In genomic region chr1:177340232-177340631, GRCm38 (mm10) we compare ENCODE assay signal across 16 mouse cellular contexts.
"Had no signal": no experiment of that assay in that cellular context is flagged by ENCODE, and none has a peak within 500 bp of the region (broad histone marks: within the 10 kb centered on the region; RNA-seq: fewer than 3 reads in every experiment).

No protein-coding gene starts in this region.

- H3K4me3 ChIP-seq: layer of hippocampus, adult 2 months; limb, embryonic 12.5 days; liver, embryonic 13.5 days; lung, embryonic 15.5 days; midbrain, embryonic 12.5 days; myocyte; neural tube, embryonic 15.5 days had no signal

- H3K4me2 ChIP-seq: limb, embryonic 12.5 days; liver, embryonic 13.5 days; lung, embryonic 15.5 days; midbrain, embryonic 12.5 days; neural tube, embryonic 15.5 days had no signal

- ATAC-seq: intestine, postnatal 0 days had no signal

- DNase-seq: kidney, postnatal 4 days; liver; liver, embryonic 13.5 days; liver, postnatal 0 days; lung, postnatal 14 days; right cerebral cortex, adult 18-20 months; right cerebral cortex, postnatal 25 days; thymus, postnatal 36 days had no signal

- H3K36me3 ChIP-seq: limb, embryonic 12.5 days; liver, embryonic 13.5 days; lung, embryonic 15.5 days; midbrain, embryonic 12.5 days; neural tube, embryonic 15.5 days had no signal

- H3K9me3 ChIP-seq: limb, embryonic 12.5 days; liver, embryonic 13.5 days; lung, embryonic 15.5 days; midbrain, embryonic 12.5 days; neural tube, embryonic 15.5 days had no signal

- H3K27ac ChIP-seq: layer of hippocampus, adult 2 months; limb, embryonic 12.5 days; liver, embryonic 13.5 days; lung, embryonic 15.5 days; macrophage; neural tube, embryonic 15.5 days had no signal

- H3K9ac ChIP-seq: limb, embryonic 12.5 days; liver, embryonic 13.5 days; liver, postnatal 0 days; lung, embryonic 15.5 days; midbrain, embryonic 12.5 days; neural tube, embryonic 15.5 days had no signal

- H3K27me3 ChIP-seq: limb, embryonic 12.5 days; liver, embryonic 13.5 days; lung, embryonic 15.5 days; midbrain, embryonic 12.5 days; neural tube, embryonic 15.5 days had no signal
